Mouse (Mus musculus) cerebellum, adult (tissue): ENCODE results near the gene Extl2.

ENCODE experiments used
- ATAC-seq: cut with Nextera tagmentation; 2 replicates; pipeline ENCODE4 v1.9.2; 2017; ENCODE audit warnings: mild to moderate bottlenecking, moderate library complexity, mixed read lengths; ENCODE audit not compliant: insufficient number of reproducible peaks, low FRiP score, low TSS enrichment

Gene Extl2

GRCm38 (mm10) chr3:116076739-116077138 lies 69.5 kb downstream of the Extl2 start:
- no peak for ATAC-seq

- peak; percentile 56; the same call in 1 of the 2 replicates for ATAC-seq
These were observed 71.2 kb downstream of the Extl2 start for GRCm38 (mm10) chr3:116078490-116078889.
